8 mouse cellular contexts compared by ENCODE assay signal in the genomic region with DNA sequence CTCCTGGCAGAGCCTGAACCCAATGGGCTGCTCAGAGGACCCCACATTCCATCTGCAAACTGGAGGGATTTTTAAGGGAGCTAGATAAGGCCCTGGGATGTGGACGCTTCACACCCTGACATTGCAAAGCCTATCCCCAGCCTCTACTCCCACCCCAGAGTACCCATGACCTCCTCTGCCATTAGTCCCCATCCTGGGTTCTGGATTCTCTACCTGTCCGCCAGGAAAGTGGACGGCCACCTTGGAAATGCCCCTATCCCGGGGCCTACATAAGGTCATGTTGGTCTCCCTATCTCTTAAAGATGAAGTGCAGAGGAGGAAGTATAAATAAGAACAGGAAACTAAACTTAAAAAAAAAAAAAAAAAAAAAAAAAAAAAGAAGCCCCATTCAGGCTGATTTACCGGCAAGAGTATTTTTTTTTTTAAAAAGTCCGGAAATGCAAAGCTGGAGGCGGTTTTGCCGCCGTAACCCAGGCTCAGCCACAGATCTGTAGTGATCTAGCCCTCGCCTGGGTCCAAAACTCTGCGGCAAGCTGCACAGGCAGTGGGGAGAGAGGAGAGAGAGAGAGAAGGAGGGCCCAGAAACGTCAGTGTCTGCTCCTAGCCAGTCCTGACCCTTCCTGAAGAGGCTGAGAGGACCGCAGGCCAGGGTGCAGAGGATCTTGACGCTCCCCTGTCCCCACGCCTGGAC. TPM values are rescaled to one million over a fixed set of nuclear protein-coding genes. Genes with fewer than 3 reads are reported as not detected.
A peak's percentile ranks its signal among the peaks of the same experiment; 100 is the strongest.
DNase-seq lines count a peak whose midpoint lies in the region; ATAC-seq lines count a peak whose summit lies in the region.

No protein-coding gene starts in this region.

- no peaks in the 10 kb centered on the region for H3K27me3 ChIP-seq in kidney, embryonic 16.5 days (ENCODE audit: insufficient read depth, low read length)
- peaks cover 49% of the 10 kb centered on the region for H3K27me3 ChIP-seq in embryonic facial prominence, embryonic 13.5 days

- peaks cover 25% of the 10 kb centered on the region for H3K4me1 ChIP-seq in kidney, embryonic 16.5 days (ENCODE audit: insufficient read depth, low read length)
- H3K4me1 ChIP-seq in embryonic facial prominence, embryonic 13.5 days: peaks cover 21% of the 10 kb centered on the region; the same call in 1 of the 2 replicates

- no peaks in the 10 kb centered on the region for H3K9me3 ChIP-seq in kidney, embryonic 16.5 days (ENCODE audit: low read length)
- no peaks in the 10 kb centered on the region for H3K9me3 ChIP-seq in embryonic facial prominence, embryonic 13.5 days

- peak overlapping the region; percentile 12; the same call in 1 of the 2 replicates for H3K27ac ChIP-seq in kidney, embryonic 16.5 days (ENCODE audit: low read length)
- H3K27ac ChIP-seq in embryonic facial prominence, embryonic 13.5 days: no peak overlapping the region

- 23% methylated on average over 15 of the region's 15 CpGs for WGBS in kidney, embryonic 16.5 days
- 20% methylated on average over 15 of the region's 15 CpGs for WGBS in embryonic facial prominence, embryonic 13.5 days

- no peak for DNase-seq in kidney, postnatal 14 days
- peak; percentile 91 for DNase-seq in induced T-regulatory cell, adult 2 months (ENCODE audit: low read depth)
- peak; percentile 36 for DNase-seq in lung, postnatal 25 days (ENCODE audit: low spot score)
- DNase-seq in spleen, postnatal 36 days (ENCODE audit: low spot score in 2 of 2): peak; percentile 78 to 82
- no peak for DNase-seq in right cerebral cortex, postnatal 10 days (ENCODE audit: low spot score in 2 of 2)
- DNase-seq in urinary bladder, postnatal 25 days (ENCODE audit: low spot score): no peak

- H3K9ac ChIP-seq in kidney, embryonic 16.5 days (replicated peaks; ENCODE audit: low read length): peak overlapping the region; percentile 73
- H3K9ac ChIP-seq in embryonic facial prominence, embryonic 13.5 days: peak overlapping the region; percentile 76

- peak overlapping the region; percentile 56 for H3K4me3 ChIP-seq in kidney, embryonic 16.5 days (ENCODE audit: low read length)
- peak overlapping the region; percentile 52 for H3K4me3 ChIP-seq in embryonic facial prominence, embryonic 13.5 days

- ATAC-seq in kidney, embryonic 16.5 days (ENCODE audit: low FRiP score, low TSS enrichment): peak; percentile 32; the same call in 1 of the 2 replicates
- ATAC-seq in embryonic facial prominence, embryonic 13.5 days (ENCODE audit: insufficient number of reproducible peaks, insufficient read depth, low FRiP score, low TSS enrichment, low read depth): no peak

- H3K4me2 ChIP-seq in kidney, embryonic 16.5 days (replicated peaks; ENCODE audit: low read depth, low read length): peak overlapping the region; percentile 81
- H3K4me2 ChIP-seq in embryonic facial prominence, embryonic 13.5 days: peak overlapping the region; percentile 86

- no peaks in the 10 kb centered on the region for H3K36me3 ChIP-seq in kidney, embryonic 16.5 days (ENCODE audit: insufficient read depth, low read length)
- H3K36me3 ChIP-seq in embryonic facial prominence, embryonic 13.5 days: no peaks in the 10 kb centered on the region

RNA-seq across cellular contexts. Expression of a gene that starts 4.7 kb away (rescaled TPM):
- polyA plus RNA-seq in kidney, embryonic 16.5 days (2015; fragmentation: Nextera tagmentation; extraction: Ambion mirVana): 4.5 and 4.7 TPM in 2 replicates
- polyA plus RNA-seq in embryonic facial prominence, embryonic 13.5 days (2015; fragmentation: Nextera tagmentation; extraction: Ambion mirVana): 4.4 and 4.9 TPM in 2 replicates

RNA-seq across cellular contexts. Expression of a gene that starts 40.2 kb away (rescaled TPM):
- 39.2 and 41.8 TPM in 2 replicates for polyA plus RNA-seq in kidney, embryonic 16.5 days (2015; fragmentation: Nextera tagmentation; extraction: Ambion mirVana)
- 31.8 and 33.7 TPM in 2 replicates for polyA plus RNA-seq in embryonic facial prominence, embryonic 13.5 days (2015; fragmentation: Nextera tagmentation; extraction: Ambion mirVana)

Comparison
In these comparisons a context has a peak if more than half of its experiments do, and no peak if none do; other contexts are left out.
1. DNase-seq: peak in induced T-regulatory cell, adult 2 months (single experiment), lung, postnatal 25 days (single experiment) and spleen, postnatal 36 days (2 of 2); none in kidney, postnatal 14 days (single experiment), right cerebral cortex, postnatal 10 days (0 of 2) and urinary bladder, postnatal 25 days (single experiment).